Mouse (Mus musculus) spleen, postnatal 14 days (tissue): ENCODE data around the gene Cybrd1.

ENCODE experiments used
- DNase-seq, 2 experiments: peaks; one replicate each; pipeline ENCODE4 v3.0.0; 2021 to 2022; ENCODE audit warnings: low spot score in 2 of 2

Cybrd1 gene

GRCm38 (mm10) chr2:71117797-71118708 lies at the start of gene Cybrd1:
Gene Cybrd1, plus strand, starts transcription at chr2:71117923.
- DNase-seq: no peak

- no peak for DNase-seq
Measured at GRCm38 (mm10) chr2:71071601-71072000, 46.1 kb upstream of the Cybrd1 start.

GRCm38 (mm10) chr2:71073330-71073729 lies 44.4 kb upstream of the Cybrd1 start:
- DNase-seq: no peak

GRCm38 (mm10) chr2:71073828-71074227 lies 43.9 kb upstream of the Cybrd1 start:
- DNase-seq: no peak

GRCm38 (mm10) chr2:71082416-71082815 lies 35.3 kb upstream of the Cybrd1 start:
- no peak for DNase-seq

- no peak for DNase-seq
Measured at GRCm38 (mm10) chr2:71083454-71084193, 34.1 kb upstream of the Cybrd1 start.

GRCm38 (mm10) chr2:71089766-71090165 lies 28.0 kb upstream of the Cybrd1 start:
- DNase-seq: no peak

- no peak for DNase-seq
Measured at GRCm38 (mm10) chr2:71090660-71091445, 26.9 kb upstream of the Cybrd1 start.

GRCm38 (mm10) chr2:71096170-71096569 lies 21.6 kb upstream of the Cybrd1 start:
- no peak for DNase-seq

- DNase-seq: no peak
Measured at GRCm38 (mm10) chr2:71102621-71103291, 15.0 kb upstream of the Cybrd1 start.

- no peak for DNase-seq
Measured at GRCm38 (mm10) chr2:71103292-71103680, 14.4 kb upstream of the Cybrd1 start.

GRCm38 (mm10) chr2:71104696-71105095 lies 13.0 kb upstream of the Cybrd1 start:
- DNase-seq: no peak

GRCm38 (mm10) chr2:71105469-71106215 lies 12.1 kb upstream of the Cybrd1 start:
- DNase-seq: no peak

- DNase-seq: no peak
Measured at GRCm38 (mm10) chr2:71107225-71107624, 10.5 kb upstream of the Cybrd1 start.

GRCm38 (mm10) chr2:71108541-71108940 lies 9.2 kb upstream of the Cybrd1 start:
- no peak for DNase-seq

- no peak for DNase-seq
Measured at GRCm38 (mm10) chr2:71113489-71114171, 4.1 kb upstream of the Cybrd1 start.

GRCm38 (mm10) chr2:71116151-71116550 lies 1.6 kb upstream of the Cybrd1 start:
- DNase-seq: no peak

- no peak for DNase-seq
Measured at GRCm38 (mm10) chr2:71120844-71121243, 3.1 kb downstream of the Cybrd1 start.

GRCm38 (mm10) chr2:71121406-71121805 lies 3.7 kb downstream of the Cybrd1 start:
- no peak for DNase-seq
